Mouse (Mus musculus): ENCODE measurements around the gene H13.

Gene H13

GRCm38 (mm10) chr2:152736748-152737147 is 67.5 kb downstream of the H13 start:
- DNase-seq, result peak in 1 of 2 experiments; percentile 40

- DNase-seq, result no peak
These were observed 68.3 kb downstream of the H13 start for GRCm38 (mm10) chr2:152737306-152738221.

GRCm38 (mm10) chr2:152738341-152738740 is 69.1 kb downstream of the H13 start:
- no peak for DNase-seq

DNA sequence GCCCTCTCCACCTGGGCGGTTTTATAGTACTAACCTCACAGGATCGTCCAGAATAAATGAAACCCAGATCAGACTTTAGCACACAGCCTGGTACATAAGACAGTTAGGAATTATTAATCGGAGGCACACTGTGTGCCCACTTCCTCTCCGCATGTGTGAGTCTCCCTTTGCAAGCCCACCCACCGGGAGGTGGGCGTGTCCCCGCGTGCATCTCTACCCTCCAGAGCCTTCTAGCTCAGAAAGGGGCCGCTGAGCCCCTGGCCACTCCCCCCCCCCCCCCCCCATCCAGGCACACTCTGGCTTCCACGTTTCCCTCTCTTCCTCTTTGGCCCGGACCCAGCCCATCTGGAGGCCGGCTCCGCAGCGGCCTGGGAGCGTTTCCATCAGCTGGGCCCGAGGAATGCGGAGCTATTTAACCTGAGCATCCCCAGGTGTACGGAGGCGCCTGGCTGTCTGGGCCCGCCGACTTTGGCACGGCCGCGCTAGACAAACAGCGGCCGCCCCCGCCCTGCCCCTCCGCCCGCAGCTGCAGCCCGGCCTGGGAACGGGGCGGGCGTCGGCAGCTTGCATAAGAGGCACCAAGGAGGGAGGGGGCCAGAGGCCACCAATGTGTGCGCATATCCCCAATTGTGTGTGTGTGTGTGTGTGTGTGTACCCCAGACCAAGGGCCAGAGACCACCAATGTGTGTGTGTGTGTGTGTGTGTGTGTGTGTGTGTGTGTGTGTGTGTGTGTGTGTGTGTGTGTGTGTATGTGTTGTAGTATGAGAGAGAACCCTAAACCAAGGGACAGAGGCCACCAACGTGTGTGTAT is 70.0 kb downstream of the H13 start:
- peak; percentile 84 to 89 for DNase-seq

DNA sequence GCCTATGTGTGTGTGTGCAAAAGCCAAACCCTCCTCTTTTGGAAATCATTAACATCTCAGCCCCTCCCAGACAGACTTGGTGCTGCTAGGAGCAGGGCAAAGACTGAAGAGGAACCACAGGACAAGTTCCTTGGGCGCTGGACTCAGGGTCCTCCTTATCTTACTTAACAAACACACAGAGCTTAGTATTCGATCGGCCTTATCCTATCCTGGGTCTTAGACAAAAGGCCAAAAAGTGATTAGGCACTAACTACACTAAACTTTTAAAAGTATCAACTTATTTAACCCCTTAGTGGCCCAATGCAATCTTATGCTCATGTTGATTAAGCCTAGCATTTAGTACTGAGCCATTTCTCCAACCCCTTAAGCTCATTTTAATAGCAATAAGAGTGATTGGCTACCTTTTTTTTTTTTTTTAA is 70.6 kb downstream of the H13 start:
- DNase-seq, result peak; percentile 51 to 74

GRCm38 (mm10) chr2:152740490-152740889 is 71.2 kb downstream of the H13 start:
- DNase-seq, result no peak

DNA sequence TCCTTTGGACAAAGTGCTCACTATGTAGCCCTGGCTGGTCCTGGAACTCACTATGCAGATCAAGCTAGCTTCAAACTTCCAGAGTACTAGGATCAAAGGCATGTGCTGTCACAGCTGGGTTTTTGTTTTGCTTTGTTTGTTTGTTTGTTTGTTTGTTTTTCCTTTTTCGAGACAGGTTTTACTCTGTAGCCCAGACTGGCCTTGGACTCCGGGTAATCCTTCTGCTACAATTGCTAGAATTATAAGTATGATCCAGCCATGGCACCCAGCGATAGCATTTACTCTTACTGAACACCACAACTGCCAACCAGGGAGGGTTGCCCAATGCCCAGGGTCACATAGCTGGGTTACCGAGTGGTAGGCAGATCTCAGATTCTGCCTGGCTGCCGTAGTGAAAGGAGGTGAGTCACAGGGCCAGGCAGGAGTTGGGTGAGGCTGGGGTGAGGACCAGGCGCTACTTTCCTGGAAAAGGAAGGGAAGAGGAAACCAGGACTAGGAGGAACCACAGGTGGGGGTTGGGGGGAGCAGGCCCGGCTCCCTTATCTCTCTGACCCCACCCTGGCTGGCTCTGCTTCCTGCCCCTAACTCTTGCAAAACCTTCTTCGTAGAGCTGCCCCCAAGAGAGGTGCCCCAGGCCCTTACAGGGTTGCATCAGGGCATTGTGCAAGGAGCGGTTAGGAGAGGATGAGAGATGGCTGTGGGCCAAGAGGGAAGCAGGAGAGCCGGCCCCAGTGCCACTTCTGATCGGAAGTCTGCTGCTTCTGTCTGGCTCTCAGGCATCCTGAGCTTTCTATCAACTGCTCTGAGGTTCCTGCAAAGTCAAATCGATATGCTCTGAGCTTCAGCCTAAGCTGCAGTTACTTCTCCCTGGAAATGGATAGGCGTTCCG is 72.1 kb downstream of the H13 start:
- peak; percentile 91 to 95 for DNase-seq

DNA sequence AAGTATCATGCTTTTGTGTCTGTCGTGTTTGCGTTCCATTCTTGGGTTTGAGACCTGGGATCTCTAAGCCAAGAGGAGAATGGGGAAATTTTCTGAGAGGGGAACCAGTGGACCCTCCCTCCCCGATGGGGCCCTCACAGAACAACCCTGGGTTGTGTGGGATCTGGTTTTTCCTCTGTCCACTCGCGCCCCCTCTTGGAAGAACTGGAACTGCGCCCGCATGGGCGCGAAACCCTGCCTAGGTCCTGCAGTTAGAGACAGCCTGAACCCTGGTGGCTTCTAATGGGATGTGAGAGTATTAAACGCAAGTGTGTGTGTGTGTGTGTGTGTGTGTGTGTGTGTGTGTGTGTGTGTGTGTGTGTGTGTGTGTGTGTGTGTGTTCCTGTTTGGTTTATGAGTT is 73.2 kb downstream of the H13 start:
- peak; percentile 67 to 82 for DNase-seq

DNA sequence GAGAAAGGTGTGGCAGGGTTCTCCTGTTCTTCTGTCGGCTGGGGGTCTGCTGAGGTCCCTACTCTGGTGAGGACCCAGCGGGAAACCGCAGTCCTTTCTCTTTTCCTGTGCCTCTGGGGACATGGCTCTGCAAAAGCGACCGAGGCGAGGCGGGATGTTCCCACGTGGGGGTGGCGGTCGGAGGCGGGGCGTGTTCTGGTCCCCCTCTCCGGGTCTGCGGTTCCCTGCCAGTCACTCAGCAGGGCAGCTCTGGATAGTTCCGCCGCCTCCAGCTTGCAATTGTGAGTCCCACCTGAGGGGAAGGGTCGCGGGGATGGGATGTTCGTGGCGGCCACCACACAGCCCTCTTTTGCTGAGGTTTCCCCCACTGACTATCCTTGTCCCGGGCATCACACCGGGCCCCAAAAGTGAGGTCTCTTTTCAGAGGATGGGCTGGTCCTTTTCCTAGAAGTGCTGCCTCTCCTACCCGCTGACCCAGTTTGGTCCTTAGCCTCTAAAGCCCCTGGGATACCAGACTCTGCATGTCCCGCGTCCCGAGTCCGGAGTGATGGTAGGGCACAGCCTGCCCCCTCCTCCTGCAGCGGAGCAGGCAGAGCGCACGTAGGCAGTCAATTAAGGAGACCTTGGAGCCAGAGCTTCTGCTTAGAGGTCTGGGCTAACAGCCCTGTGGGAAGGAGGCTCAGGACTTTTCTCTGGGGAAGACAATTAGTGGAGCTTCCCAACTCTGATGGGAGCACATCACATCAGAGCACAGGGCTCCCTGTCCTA is 84.9 kb downstream of the H13 start, which contains the start of gene Cox4i2:
Cox4i2 (plus strand) TSS at position 230 of the 768 bp plus-strand sequence.
- DNase-seq, result peak in 1 of 2 experiments; percentile 22

DNA sequence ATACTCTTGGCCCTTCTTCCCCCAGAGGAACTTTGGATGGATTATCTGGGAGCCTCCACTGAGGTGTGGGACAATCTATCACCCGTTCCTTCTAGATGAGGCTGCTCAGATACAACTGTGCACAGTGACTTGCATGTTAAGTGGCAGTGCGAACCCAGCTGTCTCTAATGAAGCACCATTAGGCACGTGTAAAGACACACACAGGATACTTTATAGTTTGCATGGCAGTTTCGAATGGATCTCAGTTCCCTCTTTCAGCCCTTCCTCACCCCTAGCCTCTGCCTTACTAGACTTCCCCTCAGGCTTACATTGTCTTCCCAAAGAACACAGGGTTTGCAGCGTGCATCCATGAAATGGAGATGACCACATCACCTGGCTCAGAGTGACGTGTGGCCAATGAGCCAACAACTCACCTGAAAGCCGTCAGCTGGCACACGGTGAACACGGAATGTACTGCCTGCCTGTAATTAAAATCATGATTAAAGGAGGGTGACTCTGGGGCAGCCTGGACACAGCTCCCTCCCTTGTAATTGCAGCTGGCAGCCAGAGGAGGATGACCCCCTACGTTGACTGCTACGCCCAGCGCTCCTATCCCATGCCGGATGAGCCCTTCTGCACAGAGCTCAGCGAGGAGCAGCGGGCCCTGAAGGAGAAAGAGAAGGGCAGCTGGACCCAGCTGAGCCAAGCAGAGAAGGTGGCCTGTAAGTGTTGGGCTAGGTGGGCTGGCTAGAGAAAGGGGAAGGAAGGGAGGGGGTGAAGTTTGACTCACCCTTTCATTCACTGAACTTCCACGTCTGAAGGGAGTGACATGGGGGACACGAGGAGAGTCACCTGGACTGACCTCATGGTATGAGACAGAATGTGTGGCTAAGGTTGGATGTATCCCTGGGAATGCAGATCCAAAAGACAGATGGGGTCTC is 87.5 kb downstream of the H13 start:
- DNase-seq, result no peak

DNA sequence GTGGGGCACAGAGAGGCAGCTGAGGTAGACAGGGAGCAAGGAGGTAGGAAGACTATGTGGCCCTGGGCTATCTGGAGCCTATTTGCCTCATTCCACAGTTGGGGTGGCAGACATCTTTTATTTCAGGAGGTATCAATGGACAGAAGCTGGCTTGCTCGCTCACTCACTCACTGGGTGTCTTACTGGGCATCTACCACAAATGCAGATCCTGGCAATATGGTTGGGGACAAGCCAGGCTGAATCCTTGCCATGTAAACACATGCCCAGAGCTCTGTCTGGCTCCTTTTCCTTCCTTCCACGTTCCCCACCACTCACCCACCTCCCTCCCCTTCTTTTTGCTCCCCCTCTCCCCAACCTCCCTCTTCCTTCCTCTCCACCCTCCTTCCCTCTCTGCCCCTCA is 88.2 kb downstream of the H13 start:
- DNase-seq, result no peak

All from lung, adult 18-20 months (tissue).